Mouse (Mus musculus) cerebellum, adult 18-20 months (tissue): ENCODE data around the gene Zyg11a.
"Not testable (repeated sequence)": the region's sequence is repeated elsewhere in the genome, so short reads cannot be mapped to it uniquely, and the experiment has no call there.

Experiments used
- DNase-seq, 2 experiments: peaks; one replicate each; pipeline ENCODE4 v3.0.0; 2021

The Zyg11a gene

GRCm38 (mm10) chr4:108143778-108144177, 74.1 kb downstream of the Zyg11a start:
- DNase-seq, result no peak

GRCm38 (mm10) chr4:108143178-108143577, 74.7 kb downstream of the Zyg11a start:
- not testable (repeated sequence) for DNase-seq

- no peak for DNase-seq
Measured at GRCm38 (mm10) chr4:108136938-108137337, 80.9 kb downstream of the Zyg11a start.
